Mouse (Mus musculus): ENCODE measurements around the gene Rarres2. TPM values are rescaled to one million over a fixed set of nuclear protein-coding genes. Genes with fewer than 3 reads are reported as not detected.
"Not testable (repeated sequence)": the region's sequence is repeated elsewhere in the genome, so short reads cannot be mapped to it uniquely, and the experiment has no call there.

The Rarres2 gene
- total and polyA plus RNA-seq, 2 experiments from 2014 or later, result 4.6 to 7.4 TPM

DNA sequence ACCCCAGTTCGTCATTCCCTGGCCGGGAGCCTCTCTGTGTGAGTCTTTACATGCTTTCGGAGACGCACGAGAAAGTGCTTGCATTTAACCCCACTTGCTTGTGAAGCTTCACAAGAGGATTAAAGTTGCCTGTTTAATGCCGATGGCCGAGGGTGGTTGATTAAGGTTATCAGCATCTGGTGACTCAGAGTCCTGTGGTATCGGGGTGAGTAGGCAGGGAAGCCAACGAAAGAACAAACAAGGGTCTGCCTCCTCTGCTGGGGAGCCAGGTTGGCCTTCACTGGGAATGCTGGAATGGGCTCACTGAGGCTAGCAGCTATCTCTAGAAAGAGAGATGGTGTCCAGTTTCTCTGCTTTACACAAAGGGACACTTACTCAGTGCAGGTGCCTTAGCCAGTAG is 44.7 kb downstream of the Rarres2 start:
- Histone ChIP-seq H3K4me2 (ENCODE audit: low read depth, low read length, poor library complexity, severe bottlenecking) (no peak overlapping the region), H3K9ac (replicated peaks; ENCODE audit: low read length, poor library complexity, severe bottlenecking) (no peak overlapping the region), H3K9me3 (ENCODE audit: low read length) (no peaks in the 10 kb centered on the region), H3K27ac (ENCODE audit: low read depth, low read length) (no peak overlapping the region), H3K27me3 (ENCODE audit: insufficient read depth, low read length) (no peaks in the 10 kb centered on the region), H3K4me1 (ENCODE audit: insufficient read depth, low read length) (no peaks in the 10 kb centered on the region), H3K36me3 (ENCODE audit: insufficient read depth, low read length) (peaks cover 50% of the 10 kb centered on the region), H3K4me3 (ENCODE audit: low read depth, low read length) (no peak overlapping the region)
- 80% methylated on average over 9 of the region's 9 CpGs for WGBS
- no peak for TF ChIP-seq CTCF (IDR thresholded peaks at IDR 0.05)
- ATAC-seq (ENCODE audit: low FRiP score) (no peak), DNase-seq (ENCODE audit: low spot score) (no peak)

GRCm38 (mm10) chr6:48524882-48525281 is 47.7 kb downstream of the Rarres2 start:
- DNase-seq (ENCODE audit: low spot score); H3K9me3 ChIP-seq (ENCODE audit: low read length); H3K4me2 ChIP-seq (ENCODE audit: low read depth, low read length, poor library complexity, severe bottlenecking); H3K27ac ChIP-seq (ENCODE audit: low read depth, low read length); ATAC-seq (ENCODE audit: low FRiP score); H3K9ac ChIP-seq (replicated peaks; ENCODE audit: low read length, poor library complexity, severe bottlenecking); H3K4me3 ChIP-seq (ENCODE audit: low read depth, low read length); H3K27me3 ChIP-seq (ENCODE audit: insufficient read depth, low read length); H3K4me1 ChIP-seq (ENCODE audit: insufficient read depth, low read length): not testable (repeated sequence)
- 98% methylated on average over 12 of the region's 16 CpGs for WGBS
- peaks cover 30% of the 10 kb centered on the region for H3K36me3 ChIP-seq (ENCODE audit: insufficient read depth, low read length)

Other genes with a start within 250 kb of the Rarres2 start
- 44.0 and 44.8 TPM in 2 replicates for gene Krba1, start 177.2 kb downstream of the Rarres2 start, total RNA-seq (2014; rRNA removed)
- 20.8 and 20.9 TPM in 2 replicates for gene Krba1, start 177.2 kb downstream of the Rarres2 start, polyA plus RNA-seq (2015; fragmentation: Nextera tagmentation; extraction: Ambion mirVana)
- gene Zfp467, start 127.0 kb downstream of the Rarres2 start, total RNA-seq (2014; rRNA removed), result 28.0 and 43.0 TPM in 2 replicates
- 41.7 and 44.6 TPM in 2 replicates for gene Zfp467, start 127.0 kb downstream of the Rarres2 start, polyA plus RNA-seq (2015; fragmentation: Nextera tagmentation; extraction: Ambion mirVana)
- gene Sspo, start 124.6 kb downstream of the Rarres2 start, total RNA-seq (2014; rRNA removed), result 4.6 and 7.3 TPM in 2 replicates
- 0.67 and 1.2 TPM in 2 replicates for gene Sspo, start 124.6 kb downstream of the Rarres2 start, polyA plus RNA-seq (2015; fragmentation: Nextera tagmentation; extraction: Ambion mirVana)
- 398 and 447 TPM in 2 replicates for gene Atp6v0e2, start 35.2 kb downstream of the Rarres2 start, total RNA-seq (2014; rRNA removed)
- 497 and 556 TPM in 2 replicates for gene Atp6v0e2, start 35.2 kb downstream of the Rarres2 start, polyA plus RNA-seq (2015; fragmentation: Nextera tagmentation; extraction: Ambion mirVana)
- 29.4 and 82.4 TPM in 2 replicates for gene Lrrc61, start 18.0 kb downstream of the Rarres2 start, total RNA-seq (2014; rRNA removed)
- 21.4 and 23.3 TPM in 2 replicates for gene Lrrc61, start 18.0 kb downstream of the Rarres2 start, polyA plus RNA-seq (2015; fragmentation: Nextera tagmentation; extraction: Ambion mirVana)
- not detected in 2 replicates for gene Gm45021, start 16.8 kb upstream of the Rarres2 start, total RNA-seq (2014; rRNA removed)
- not detected in 2 replicates for gene Gm45021, start 16.8 kb upstream of the Rarres2 start, polyA plus RNA-seq (2015; fragmentation: Nextera tagmentation; extraction: Ambion mirVana)
- gene Repin1, start 21.1 kb upstream of the Rarres2 start, total RNA-seq (2014; rRNA removed), result 76.5 and 91.5 TPM in 2 replicates
- gene Repin1, start 21.1 kb upstream of the Rarres2 start, polyA plus RNA-seq (2015; fragmentation: Nextera tagmentation; extraction: Ambion mirVana), result 41.2 and 42.8 TPM in 2 replicates
- gene Gm44965, start 21.2 kb upstream of the Rarres2 start, total RNA-seq (2014; rRNA removed), result not detected in 2 replicates
- gene Gm44965, start 21.2 kb upstream of the Rarres2 start, polyA plus RNA-seq (2015; fragmentation: Nextera tagmentation; extraction: Ambion mirVana), result 0.75 and 1.7 TPM in 2 replicates
- 8.6 and 9.5 TPM in 2 replicates for gene Zfp775, start 29.3 kb upstream of the Rarres2 start, total RNA-seq (2014; rRNA removed)
- gene Zfp775, start 29.3 kb upstream of the Rarres2 start, polyA plus RNA-seq (2015; fragmentation: Nextera tagmentation; extraction: Ambion mirVana), result 8.6 and 9.5 TPM in 2 replicates
- gene AI854703, start 54.0 kb upstream of the Rarres2 start, total RNA-seq (2014; rRNA removed), result 51.7 and 57.1 TPM in 2 replicates
- gene AI854703, start 54.0 kb upstream of the Rarres2 start, polyA plus RNA-seq (2015; fragmentation: Nextera tagmentation; extraction: Ambion mirVana), result 28.5 and 30.2 TPM in 2 replicates
- gene Gimap8, start 74.4 kb upstream of the Rarres2 start, total RNA-seq (2014; rRNA removed), result 0.60 and 0.76 TPM in 2 replicates
- gene Gimap8, start 74.4 kb upstream of the Rarres2 start, polyA plus RNA-seq (2015; fragmentation: Nextera tagmentation; extraction: Ambion mirVana), result 0.45 and 0.53 TPM in 2 replicates
- 0.55 and 0.71 TPM in 2 replicates for gene Gimap9, start 103.3 kb upstream of the Rarres2 start, total RNA-seq (2014; rRNA removed)
- 1.1 TPM in 2 replicates for gene Gimap9, start 103.3 kb upstream of the Rarres2 start, polyA plus RNA-seq (2015; fragmentation: Nextera tagmentation; extraction: Ambion mirVana)
- 0.66 and 0.77 TPM in 2 replicates for gene Gimap4, start 111.8 kb upstream of the Rarres2 start, total RNA-seq (2014; rRNA removed)
- gene Gimap4, start 111.8 kb upstream of the Rarres2 start, polyA plus RNA-seq (2015; fragmentation: Nextera tagmentation; extraction: Ambion mirVana), result 0.25 and 0.48 TPM in 2 replicates
- 3.0 and 6.1 TPM in 2 replicates for gene Gimap6, start 135.4 kb upstream of the Rarres2 start, total RNA-seq (2014; rRNA removed)
- gene Gimap6, start 135.4 kb upstream of the Rarres2 start, polyA plus RNA-seq (2015; fragmentation: Nextera tagmentation; extraction: Ambion mirVana), result 5.4 and 5.7 TPM in 2 replicates
- not detected in 2 replicates for gene Gm28053, start 145.8 kb upstream of the Rarres2 start, total RNA-seq (2014; rRNA removed)
- gene Gm28053, start 145.8 kb upstream of the Rarres2 start, polyA plus RNA-seq (2015; fragmentation: Nextera tagmentation; extraction: Ambion mirVana), result not detected in 2 replicates
- not detected in 2 replicates for gene Gimap7, start 145.8 kb upstream of the Rarres2 start, total RNA-seq (2014; rRNA removed)
- not detected in 2 replicates for gene Gimap7, start 145.8 kb upstream of the Rarres2 start, polyA plus RNA-seq (2015; fragmentation: Nextera tagmentation; extraction: Ambion mirVana)
- 1.6 and 2.1 TPM in 2 replicates for gene Gimap1, start 166.3 kb upstream of the Rarres2 start, total RNA-seq (2014; rRNA removed)
- gene Gimap1, start 166.3 kb upstream of the Rarres2 start, polyA plus RNA-seq (2015; fragmentation: Nextera tagmentation; extraction: Ambion mirVana), result 2.9 and 4.0 TPM in 2 replicates
- gene Gimap5, start 173.4 kb upstream of the Rarres2 start, total RNA-seq (2014; rRNA removed), result 0.33 and 0.38 TPM in 2 replicates
- gene Gimap5, start 173.4 kb upstream of the Rarres2 start, polyA plus RNA-seq (2015; fragmentation: Nextera tagmentation; extraction: Ambion mirVana), result 1.3 and 1.4 TPM in 2 replicates
- gene Gimap3, start 198.1 kb upstream of the Rarres2 start, total RNA-seq (2014; rRNA removed), result not detected in 2 replicates
- not detected in 2 replicates for gene Gimap3, start 198.1 kb upstream of the Rarres2 start, polyA plus RNA-seq (2015; fragmentation: Nextera tagmentation; extraction: Ambion mirVana)